Mouse (Mus musculus): ENCODE measurements around the gene Map3k6.

DNA sequence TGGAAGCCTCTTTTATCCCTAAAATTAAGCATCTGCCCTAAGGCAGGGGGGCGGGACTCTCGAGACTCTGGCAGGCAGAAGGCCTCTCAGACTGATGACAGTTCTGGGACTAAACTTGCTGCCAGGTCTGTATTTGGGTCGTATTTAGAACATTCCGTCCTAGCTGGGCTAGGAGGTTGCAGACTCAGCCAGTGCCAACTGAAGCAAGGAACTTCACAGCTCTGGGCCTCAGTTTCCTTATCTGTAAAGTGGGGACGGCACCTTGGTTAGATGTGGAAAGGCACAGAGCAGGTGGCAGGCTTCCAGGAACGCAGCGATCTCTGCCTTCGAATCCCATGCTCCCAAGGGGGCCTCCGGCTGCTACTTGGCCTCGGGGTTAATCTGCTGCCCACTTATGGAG, 14.5 kb upstream of the Map3k6 start:
- no peak for TF ChIP-seq GATA1 (IDR thresholded peaks at IDR 0.05; ENCODE audit: borderline replicate concordance, low read length)
- no peak for TF ChIP-seq FLI1 (IDR thresholded peaks at IDR 0.05; ENCODE audit: low read length)
